Mouse (Mus musculus): ENCODE results near the gene Nme7. TPM values are rescaled to one million over a fixed set of nuclear protein-coding genes. Genes with fewer than 3 reads are reported as not detected.
A peak's percentile ranks its signal among the peaks of the same experiment; 100 is the strongest.

The Nme7 gene
- 12.8 and 14.8 TPM in 2 replicates for polyA plus RNA-seq (2012; rRNA removed)

DNA sequence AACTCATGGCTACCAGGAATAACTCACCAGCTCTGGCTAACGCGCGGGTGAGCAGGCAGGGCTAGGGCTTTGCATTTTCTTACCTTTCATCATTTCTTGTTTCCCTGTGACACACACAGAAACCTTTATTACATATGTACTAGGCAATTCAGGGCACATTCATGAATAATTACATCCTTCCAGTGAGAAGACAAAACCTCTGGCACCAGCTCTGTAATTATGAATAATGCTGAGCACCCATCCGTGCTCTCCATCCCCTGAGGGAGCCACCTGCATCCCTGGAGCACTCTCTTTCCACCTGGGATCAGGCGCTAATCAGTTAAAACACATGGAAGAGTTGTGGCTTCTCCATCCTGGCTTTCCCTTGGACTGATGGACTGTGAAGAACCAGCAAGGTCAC is at the start of gene Nme7:
TSS of gene Nme7 (plus strand) at position 301 of the 400 bp plus-strand sequence.
- no peaks in the 10 kb centered on the region for H3K4me1 ChIP-seq (ENCODE audit: control insufficient read depth, insufficient read depth, low read length)
- DNase-seq: no peak
- TF ChIP-seq CTCF (conservative IDR thresholded peaks at IDR 0.05; ENCODE audit: insufficient read depth, insufficient read length, low read depth, low read length): no peak
- TF ChIP-seq POLR2A (IDR thresholded peaks at IDR 0.05; ENCODE audit: low read depth, low read length): no peak
- 75% methylated on average over 5 of the region's 5 CpGs for WGBS
- H3K27ac ChIP-seq (ENCODE audit: insufficient read depth, low read depth, low read length): no peak within 1 kb of the TSS
- peaks cover 13% of the 10 kb centered on the region for H3K36me3 ChIP-seq (ENCODE audit: control insufficient read depth, insufficient read depth, low read length)
- no peak within 1 kb of the TSS for H3K4me3 ChIP-seq (ENCODE audit: insufficient read depth, low read depth, low read length)
- no peaks in the 10 kb centered on the region for H3K27me3 ChIP-seq (replicated peaks; ENCODE audit: control insufficient read depth, insufficient read depth, low read length)

DNA sequence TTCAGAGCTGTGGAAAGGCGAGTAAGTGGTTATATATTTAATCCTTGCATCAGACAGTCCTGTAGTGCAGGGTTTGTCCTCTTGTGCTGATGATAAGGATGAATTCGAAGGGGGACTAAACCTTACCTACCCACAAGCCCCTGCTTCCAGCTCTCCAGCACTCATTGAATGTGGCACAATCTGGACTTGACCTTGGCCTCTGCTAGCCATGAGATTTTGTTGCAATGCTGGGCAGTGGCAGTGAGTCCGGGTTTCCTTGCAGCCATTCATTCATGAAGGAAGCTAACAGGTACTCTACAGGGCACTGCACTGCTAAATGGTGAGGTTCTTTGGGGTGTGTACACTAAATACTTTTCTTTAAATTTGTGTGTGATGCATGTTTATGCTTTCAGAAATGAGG is 49.1 kb upstream of the Nme7 start:
- 76% methylated on average over 3 of the region's 3 CpGs for WGBS
- peaks cover 11% of the 10 kb centered on the region for H3K4me1 ChIP-seq (ENCODE audit: control insufficient read depth, insufficient read depth, low read length)
- H3K4me3 ChIP-seq (ENCODE audit: insufficient read depth, low read depth, low read length): no peak overlapping the region
- TF ChIP-seq POLR2A (IDR thresholded peaks at IDR 0.05; ENCODE audit: low read depth, low read length) (no peak), CTCF (conservative IDR thresholded peaks at IDR 0.05; ENCODE audit: insufficient read depth, insufficient read length, low read depth, low read length) (no peak)
- no peaks in the 10 kb centered on the region for H3K36me3 ChIP-seq (ENCODE audit: control insufficient read depth, insufficient read depth, low read length)
- no peak for DNase-seq
- no peaks in the 10 kb centered on the region for H3K27me3 ChIP-seq (replicated peaks; ENCODE audit: control insufficient read depth, insufficient read depth, low read length)
- no peak overlapping the region for H3K27ac ChIP-seq (ENCODE audit: insufficient read depth, low read depth, low read length)

DNA sequence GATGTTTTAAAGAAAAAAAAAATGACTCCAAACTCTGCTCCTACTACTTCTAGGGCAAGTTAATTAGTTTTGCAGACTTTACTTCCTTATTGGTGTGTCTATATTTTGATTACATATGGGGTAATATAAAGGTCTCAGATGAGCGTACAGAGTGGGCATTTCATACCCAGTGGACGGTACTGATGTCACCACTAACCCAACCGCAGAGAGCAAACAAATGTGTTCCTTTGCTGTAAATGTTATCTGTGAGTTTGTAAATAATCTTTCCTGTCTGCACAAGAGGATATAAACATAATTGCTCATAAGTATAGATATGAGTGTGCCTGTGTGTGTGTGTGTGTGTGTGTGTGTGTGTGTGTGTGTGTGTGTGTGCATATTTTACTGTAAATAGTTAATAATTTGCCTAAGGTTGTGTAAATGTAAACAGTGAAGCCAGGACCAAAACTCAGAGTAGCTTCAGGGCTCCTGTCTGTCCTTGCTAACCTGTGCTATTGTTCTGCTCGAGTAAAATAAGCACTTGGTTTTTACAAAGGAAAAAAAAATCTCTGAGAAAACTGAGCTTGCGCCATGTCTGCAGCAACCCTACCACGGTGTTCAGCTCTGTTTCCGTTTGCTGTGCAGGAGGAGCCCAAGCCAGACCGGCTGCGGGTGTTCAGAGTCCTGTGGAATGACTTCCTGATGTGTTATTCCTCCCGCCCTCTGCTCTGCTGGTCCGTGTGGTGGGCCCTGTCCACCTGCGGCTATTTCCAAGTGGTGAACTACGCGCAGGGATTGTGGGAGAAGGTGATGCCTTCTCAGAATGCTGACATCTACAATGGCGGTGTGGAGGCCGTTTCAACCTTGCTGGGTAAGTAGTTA is 43.5 kb upstream of the Nme7 start:
- TF ChIP-seq POLR2A (IDR thresholded peaks at IDR 0.05; ENCODE audit: low read depth, low read length) (no peak), CTCF (conservative IDR thresholded peaks at IDR 0.05; ENCODE audit: insufficient read depth, insufficient read length, low read depth, low read length) (no peak)
- Histone ChIP-seq H3K27me3 (replicated peaks; ENCODE audit: control insufficient read depth, insufficient read depth, low read length) (no peaks in the 10 kb centered on the region), H3K36me3 (ENCODE audit: control insufficient read depth, insufficient read depth, low read length) (no peaks in the 10 kb centered on the region), H3K4me3 (ENCODE audit: insufficient read depth, low read depth, low read length) (no peak overlapping the region), H3K27ac (ENCODE audit: insufficient read depth, low read depth, low read length) (no peak overlapping the region), H3K4me1 (ENCODE audit: control insufficient read depth, insufficient read depth, low read length) (no peaks in the 10 kb centered on the region)
- WGBS: 64% methylated on average over 16 of the region's 16 CpGs
- DNase-seq: no peak

DNA sequence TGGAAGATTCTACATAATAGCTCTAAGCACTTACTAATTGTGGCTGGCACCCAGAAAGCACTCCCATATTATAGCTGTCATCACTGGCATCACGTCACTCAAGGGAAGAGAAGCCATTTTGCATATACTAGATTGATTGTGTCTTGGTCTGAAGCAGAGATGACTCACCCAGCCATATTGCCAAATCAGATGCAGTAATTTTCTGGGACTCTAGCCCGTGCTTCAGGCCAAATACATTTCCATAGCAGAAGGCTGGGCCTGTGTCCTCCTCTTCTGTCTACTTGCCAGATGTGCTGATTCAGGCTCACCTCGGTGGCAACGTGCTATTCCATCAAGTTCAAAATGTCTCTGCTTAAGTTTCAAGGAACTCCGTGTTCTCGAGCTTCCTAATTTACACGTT is 42.4 kb upstream of the Nme7 start:
- H3K27me3 ChIP-seq (replicated peaks; ENCODE audit: control insufficient read depth, insufficient read depth, low read length): no peaks in the 10 kb centered on the region
- DNase-seq: no peak

DNA sequence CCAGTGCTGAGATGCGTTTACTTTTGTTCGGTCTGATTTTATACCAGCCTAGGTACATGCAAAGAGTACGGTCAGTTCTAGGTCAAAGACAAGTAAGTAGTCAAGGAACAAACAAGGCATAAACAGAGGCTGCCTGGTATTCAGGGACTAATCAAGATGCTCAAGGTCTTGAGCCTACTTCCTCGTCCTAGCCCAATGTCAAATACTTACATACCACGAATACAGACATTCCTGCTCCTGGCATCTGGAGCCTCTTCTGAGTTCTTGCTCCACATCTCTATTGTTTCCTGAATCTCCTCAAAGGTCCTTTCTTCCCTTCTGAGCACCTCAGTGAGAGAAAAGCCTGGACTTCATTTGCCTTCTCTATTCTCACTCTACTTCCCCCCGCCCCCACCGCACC is 33.0 kb upstream of the Nme7 start:
- WGBS: 88% methylated on average over 7 of the region's 7 CpGs

More for the DNA sequence above, 42.4 kb upstream of the Nme7 start:
- H3K36me3 ChIP-seq (ENCODE audit: control insufficient read depth, insufficient read depth, low read length): no peaks in the 10 kb centered on the region
- no peaks in the 10 kb centered on the region for H3K4me1 ChIP-seq (ENCODE audit: control insufficient read depth, insufficient read depth, low read length)
- no peak for TF ChIP-seq POLR2A (IDR thresholded peaks at IDR 0.05; ENCODE audit: low read depth, low read length)
- no peak for TF ChIP-seq CTCF (conservative IDR thresholded peaks at IDR 0.05; ENCODE audit: insufficient read depth, insufficient read length, low read depth, low read length)
- H3K4me3 ChIP-seq (ENCODE audit: insufficient read depth, low read depth, low read length): no peak overlapping the region
- WGBS: 89% methylated on average over 7 of the region's 7 CpGs
- H3K27ac ChIP-seq (ENCODE audit: insufficient read depth, low read depth, low read length): no peak overlapping the region

DNA sequence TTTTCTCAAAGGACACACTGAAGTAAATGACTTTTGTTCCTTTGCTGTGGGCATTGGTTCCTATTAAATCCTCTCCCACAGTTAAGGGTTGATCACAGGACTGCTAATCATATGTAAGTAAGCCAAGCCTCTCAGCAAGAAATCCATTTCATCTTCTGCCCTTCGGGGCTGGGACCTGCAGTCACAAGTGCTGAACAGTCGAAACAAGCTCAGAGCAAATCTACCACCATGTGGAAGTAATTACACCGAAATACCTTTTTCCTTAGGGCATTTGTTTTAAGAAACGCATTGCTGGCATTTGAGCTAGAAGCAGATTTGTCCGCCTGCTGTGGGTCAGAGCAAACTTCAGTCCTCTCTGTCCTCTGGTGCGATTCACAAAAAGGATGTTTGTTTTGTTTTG is 30.3 kb upstream of the Nme7 start:
- Histone ChIP-seq H3K27me3 (replicated peaks; ENCODE audit: control insufficient read depth, insufficient read depth, low read length) (no peaks in the 10 kb centered on the region; the same call in 1 of the 2 replicates), H3K4me3 (ENCODE audit: insufficient read depth, low read depth, low read length) (no peak overlapping the region), H3K4me1 (ENCODE audit: control insufficient read depth, insufficient read depth, low read length) (no peaks in the 10 kb centered on the region), H3K27ac (ENCODE audit: insufficient read depth, low read depth, low read length) (no peak overlapping the region), H3K36me3 (ENCODE audit: control insufficient read depth, insufficient read depth, low read length) (no peaks in the 10 kb centered on the region)
- TF ChIP-seq POLR2A (IDR thresholded peaks at IDR 0.05; ENCODE audit: low read depth, low read length) (no peak), CTCF (conservative IDR thresholded peaks at IDR 0.05; ENCODE audit: insufficient read depth, insufficient read length, low read depth, low read length) (no peak)
- 63% methylated on average over 6 of the region's 6 CpGs for WGBS
- DNase-seq: no peak

More for the DNA sequence above, 33.0 kb upstream of the Nme7 start:
- TF ChIP-seq POLR2A (IDR thresholded peaks at IDR 0.05; ENCODE audit: low read depth, low read length) (no peak), CTCF (conservative IDR thresholded peaks at IDR 0.05; ENCODE audit: insufficient read depth, insufficient read length, low read depth, low read length) (no peak)
- Histone ChIP-seq H3K4me1 (ENCODE audit: control insufficient read depth, insufficient read depth, low read length) (no peaks in the 10 kb centered on the region), H3K4me3 (ENCODE audit: insufficient read depth, low read depth, low read length) (no peak overlapping the region), H3K27me3 (replicated peaks; ENCODE audit: control insufficient read depth, insufficient read depth, low read length) (no peaks in the 10 kb centered on the region; the same call in 1 of the 2 replicates), H3K36me3 (ENCODE audit: control insufficient read depth, insufficient read depth, low read length) (no peaks in the 10 kb centered on the region), H3K27ac (ENCODE audit: insufficient read depth, low read depth, low read length) (no peak overlapping the region)
- DNase-seq: no peak

DNA sequence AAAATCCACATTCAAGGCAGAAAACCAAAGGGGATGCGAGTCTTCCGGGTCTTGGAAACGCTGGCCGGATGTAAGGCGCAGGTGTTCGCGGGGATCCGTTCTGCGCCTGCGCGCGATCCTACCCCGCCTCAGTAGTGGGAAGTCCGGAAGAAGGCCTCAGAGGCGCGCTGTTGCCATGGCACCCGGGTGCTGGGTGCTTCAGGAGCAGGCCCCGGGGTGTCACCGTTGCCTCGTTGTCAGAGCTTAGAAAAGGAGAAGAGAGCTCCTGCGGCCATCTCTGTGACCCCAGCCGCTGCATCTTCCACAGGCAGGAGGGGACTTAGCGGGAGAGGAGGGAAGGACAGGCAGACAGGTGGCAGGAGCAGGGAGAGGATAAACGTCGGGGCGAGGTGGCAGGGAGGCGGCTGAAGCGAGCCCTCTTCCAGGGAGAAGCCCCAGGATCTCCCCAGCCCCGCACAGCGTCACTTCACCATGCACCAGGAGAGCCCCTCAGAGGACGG is 28.4 kb upstream of the Nme7 start, which contains the start of gene Ccdc181:
TSS of gene Ccdc181 (plus strand) at position 131 of the 500 bp plus-strand sequence.
- no peaks in the 10 kb centered on the region; the same call in 1 of the 2 replicates for H3K27me3 ChIP-seq (replicated peaks; ENCODE audit: control insufficient read depth, insufficient read depth, low read length)
- H3K36me3 ChIP-seq (ENCODE audit: control insufficient read depth, insufficient read depth, low read length): no peaks in the 10 kb centered on the region
- WGBS: under 1% methylated on average over 31 of the region's 31 CpGs
- no peak for TF ChIP-seq CTCF (conservative IDR thresholded peaks at IDR 0.05; ENCODE audit: insufficient read depth, insufficient read length, low read depth, low read length)
- TF ChIP-seq POLR2A (IDR thresholded peaks at IDR 0.05; ENCODE audit: low read depth, low read length): no peak
- H3K27ac ChIP-seq (ENCODE audit: insufficient read depth, low read depth, low read length): peak within 1 kb of the TSS; percentile 25; the same call in 1 of the 2 replicates
- H3K4me1 ChIP-seq (ENCODE audit: control insufficient read depth, insufficient read depth, low read length): no peaks in the 10 kb centered on the region
- H3K4me3 ChIP-seq (ENCODE audit: insufficient read depth, low read depth, low read length): peak within 1 kb of the TSS; percentile 90
- peak; percentile 97 for DNase-seq

Measured in kidney, adult 2 months (tissue).